Mouse (Mus musculus) lung, postnatal 10 days (tissue): ENCODE measurements at regions not wholly inside any gene's neighbourhood (a gene's known extent, or its start where the extent isn't known, plus 50 kb on each side); places are given as distances from the start of the nearest gene placed in this dataset.
"Not testable (repeated sequence)": the region's sequence is repeated elsewhere in the genome, so short reads cannot be mapped to it uniquely, and the experiment has no call there.

ENCODE experiments used
- DNase-seq: peaks from one replicate; pipeline ENCODE4 v3.0.0; 2021

GRCm38 (mm10) chr4:8084954-8085639 is 153.7 kb downstream of the Car8 start:
- peak; percentile 86 for DNase-seq

GRCm38 (mm10) chr4:8079349-8079748 is 159.5 kb downstream of the Car8 start:
- DNase-seq, result peak; percentile 3

GRCm38 (mm10) chr4:8072989-8073573 is 165.8 kb downstream of the Car8 start:
- DNase-seq, result no peak

GRCm38 (mm10) chr4:8070693-8071092 is 168.1 kb downstream of the Car8 start:
- DNase-seq, result not testable (repeated sequence)

GRCm38 (mm10) chr4:8068086-8068485 is 170.8 kb downstream of the Car8 start:
- DNase-seq, result peak; percentile 15

GRCm38 (mm10) chr4:8041776-8042175 is 197.1 kb downstream of the Car8 start:
- DNase-seq, result no peak

GRCm38 (mm10) chr4:8037863-8038262 is 201.0 kb downstream of the Car8 start:
- no peak for DNase-seq

- not testable (repeated sequence) for DNase-seq
These were observed 205.4 kb downstream of the Car8 start for GRCm38 (mm10) chr4:8033402-8033801.

GRCm38 (mm10) chr4:8005155-8005554 is 233.7 kb downstream of the Car8 start:
- peak; percentile 50 for DNase-seq

GRCm38 (mm10) chr4:7997575-7997953 is 241.3 kb downstream of the Car8 start:
- no peak for DNase-seq

- no peak for DNase-seq
These were observed 241.8 kb downstream of the Car8 start for GRCm38 (mm10) chr4:7996923-7997574.

- no peak for DNase-seq
These were observed 245.9 kb downstream of the Car8 start for GRCm38 (mm10) chr4:7992944-7993343.

GRCm38 (mm10) chr4:7987781-7988180 is 251.1 kb downstream of the Car8 start:
- peak; percentile 2 for DNase-seq

GRCm38 (mm10) chr4:7987346-7987745 is 251.5 kb downstream of the Car8 start:
- DNase-seq, result no peak

- no peak for DNase-seq
These were observed 254.0 kb downstream of the Car8 start for GRCm38 (mm10) chr4:7984814-7985213.

GRCm38 (mm10) chr4:7979772-7980351 is 259.0 kb downstream of the Car8 start:
- no peak for DNase-seq

- no peak for DNase-seq
These were observed 261.0 kb downstream of the Car8 start for GRCm38 (mm10) chr4:7977661-7978444.

- DNase-seq, result no peak
These were observed 268.6 kb downstream of the Car8 start for GRCm38 (mm10) chr4:7970272-7970671.

GRCm38 (mm10) chr4:7965663-7966062 is 273.2 kb downstream of the Car8 start:
- DNase-seq, result no peak

- no peak for DNase-seq
These were observed 277.2 kb downstream of the Car8 start for GRCm38 (mm10) chr4:7961521-7962172.

GRCm38 (mm10) chr4:7960335-7960734 is 278.5 kb downstream of the Car8 start:
- no peak for DNase-seq

- DNase-seq, result no peak
These were observed 290.8 kb downstream of the Car8 start for GRCm38 (mm10) chr4:7948020-7948419.

- DNase-seq, result no peak
These were observed 317.3 kb downstream of the Car8 start for GRCm38 (mm10) chr4:7921503-7921902.
